Mouse (Mus musculus) frontal cortex, postnatal 36 days (tissue): ENCODE measurements around the gene Cox6b2.
A peak's percentile ranks its signal among the peaks of the same experiment; 100 is the strongest.
"Not testable (repeated sequence)": the region's sequence is repeated elsewhere in the genome, so short reads cannot be mapped to it uniquely, and the experiment has no call there.

Source experiments
- DNase-seq, 2 experiments: peaks; one replicate each; pipeline ENCODE4 v3.0.0; 2022; ENCODE audit warnings: low spot score in 2 of 2

The Cox6b2 gene

DNA sequence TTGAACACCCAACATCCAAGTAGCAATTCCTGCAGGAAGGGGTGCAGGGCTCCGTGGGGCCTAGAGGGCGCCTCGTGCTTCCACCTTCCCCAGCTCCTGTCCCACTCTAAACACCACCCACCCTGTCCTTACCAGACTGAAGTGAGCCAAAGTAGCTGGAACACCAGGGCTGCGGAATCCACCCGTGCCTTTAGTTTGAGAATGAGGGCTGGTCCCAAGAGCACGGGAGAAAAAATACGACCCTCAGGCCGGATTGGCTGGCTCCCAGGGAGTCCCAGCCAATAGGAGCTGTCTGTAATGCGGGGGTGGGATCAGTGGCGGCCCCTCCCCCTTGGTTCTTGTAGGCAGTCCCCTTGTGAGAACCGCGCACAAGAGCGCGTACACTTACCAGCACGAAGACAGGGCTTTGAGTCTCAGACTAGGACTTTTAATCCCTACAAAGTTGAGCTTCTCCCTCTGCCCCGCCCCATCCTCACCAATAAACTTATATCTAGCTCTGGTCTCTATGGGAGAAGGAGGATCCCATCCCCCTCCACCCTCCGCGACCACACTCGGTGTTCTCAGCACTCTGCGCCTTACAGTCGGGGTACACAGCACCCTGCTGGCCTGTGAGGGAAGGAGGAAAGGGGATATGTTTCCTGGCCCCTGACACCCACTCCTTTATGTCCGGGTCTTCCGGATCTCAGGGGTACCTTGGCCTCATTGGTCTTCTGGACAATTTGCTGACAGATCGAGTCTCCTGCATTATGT, at the start of gene Cox6b2:
Gene Cox6b2 (minus strand): TSS at position 274 of the 750 bp plus-strand sequence.
- peak in 1 of 2 experiments; percentile 36 for DNase-seq

DNA sequence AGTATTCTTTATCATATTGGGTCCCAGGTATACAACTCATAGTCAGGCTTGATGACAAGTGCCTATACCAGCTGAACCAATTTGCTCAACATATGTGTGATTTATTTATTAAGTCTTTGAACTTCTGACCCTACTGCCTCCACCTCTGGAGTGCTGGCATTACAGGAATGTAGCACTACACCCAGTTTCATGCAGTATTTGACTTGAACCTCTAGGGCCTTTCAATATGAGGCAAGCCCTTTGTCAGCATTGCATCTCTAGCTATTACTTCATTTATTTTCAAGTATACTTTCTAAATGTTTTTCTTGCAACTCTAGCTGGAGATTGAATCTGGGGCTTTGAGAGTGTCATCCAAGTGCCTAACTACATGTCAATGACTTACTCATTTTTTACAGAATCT, 49.4 kb upstream of the Cox6b2 start:
- DNase-seq, result no peak

DNA sequence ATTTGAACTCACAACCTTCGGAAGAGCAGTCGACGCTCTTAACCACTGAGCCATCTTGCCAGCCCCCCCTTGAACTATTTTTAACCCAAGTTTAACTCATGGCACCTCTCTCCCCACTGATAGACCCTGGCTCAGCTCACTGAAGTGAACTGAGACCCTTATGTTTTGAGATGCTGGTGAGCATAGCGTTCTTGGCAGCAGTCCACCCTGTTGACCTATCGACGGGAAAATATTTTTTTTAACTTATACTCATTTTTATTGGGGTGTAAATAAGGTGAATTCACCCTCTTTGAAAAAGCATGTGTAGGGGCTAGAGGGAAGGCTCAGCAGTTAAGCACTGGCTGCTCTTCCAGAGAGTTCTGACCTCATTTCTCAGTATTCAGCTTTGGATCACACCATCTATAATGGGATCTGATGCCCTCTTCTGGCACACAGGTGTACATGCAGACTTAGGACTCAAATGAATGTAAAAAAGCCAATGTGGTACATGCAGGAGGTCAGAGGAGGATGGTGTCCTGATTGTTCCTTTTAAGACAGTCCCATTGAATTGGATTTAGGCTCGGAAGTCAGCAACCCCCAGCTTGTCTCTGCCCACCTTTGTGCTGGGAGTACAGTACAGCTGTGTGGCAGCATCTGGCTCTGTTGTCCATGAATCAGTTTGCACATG, 43.0 kb upstream of the Cox6b2 start:
- DNase-seq, result peak in 1 of 2 experiments; percentile 44

DNA sequence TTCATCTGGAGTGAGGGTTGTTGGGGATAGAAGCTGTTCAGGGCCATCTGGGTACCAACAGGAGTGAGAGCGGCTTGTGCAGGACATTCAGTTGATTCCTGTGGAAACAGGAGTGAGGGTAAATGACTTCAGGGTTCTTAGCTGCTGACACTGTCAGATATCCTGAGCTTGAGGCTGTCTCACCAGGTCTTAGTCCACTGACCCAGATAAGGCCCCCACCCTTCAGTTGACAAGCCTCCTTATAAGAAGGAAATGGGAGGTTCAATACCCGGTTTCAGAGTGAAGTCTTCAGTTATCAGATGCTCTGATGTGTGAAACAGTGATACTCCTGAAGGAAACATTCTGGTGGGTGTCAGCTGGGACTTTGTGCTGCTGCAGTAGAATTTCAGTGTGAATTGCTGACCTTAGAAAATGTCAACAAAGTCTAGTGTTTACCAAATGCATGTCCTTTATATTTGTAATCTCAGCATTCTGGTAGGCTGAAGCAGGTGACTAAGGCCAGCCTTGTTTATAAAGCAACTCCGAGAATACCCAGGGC, 41.8 kb upstream of the Cox6b2 start:
- no peak for DNase-seq

DNA sequence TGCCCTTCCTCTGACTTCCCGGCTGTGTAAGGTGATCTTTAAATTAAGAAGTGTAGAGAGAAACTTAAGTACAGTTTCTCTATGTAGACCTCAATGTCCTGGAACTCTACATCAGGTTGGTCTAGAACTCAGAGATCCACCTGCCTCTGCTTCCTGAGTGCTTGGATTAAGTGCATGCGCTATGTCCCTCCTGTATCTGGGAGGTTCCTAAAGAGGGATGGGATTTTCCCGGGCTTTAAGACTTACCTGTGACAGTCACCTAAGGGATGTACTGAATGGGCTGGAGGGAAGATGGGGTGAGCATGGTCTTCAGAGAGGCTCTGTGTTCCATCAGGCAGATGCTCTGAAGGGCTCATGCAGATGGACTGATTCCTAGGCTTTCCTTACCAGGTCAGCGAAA, 40.8 kb upstream of the Cox6b2 start:
- no peak for DNase-seq

DNA sequence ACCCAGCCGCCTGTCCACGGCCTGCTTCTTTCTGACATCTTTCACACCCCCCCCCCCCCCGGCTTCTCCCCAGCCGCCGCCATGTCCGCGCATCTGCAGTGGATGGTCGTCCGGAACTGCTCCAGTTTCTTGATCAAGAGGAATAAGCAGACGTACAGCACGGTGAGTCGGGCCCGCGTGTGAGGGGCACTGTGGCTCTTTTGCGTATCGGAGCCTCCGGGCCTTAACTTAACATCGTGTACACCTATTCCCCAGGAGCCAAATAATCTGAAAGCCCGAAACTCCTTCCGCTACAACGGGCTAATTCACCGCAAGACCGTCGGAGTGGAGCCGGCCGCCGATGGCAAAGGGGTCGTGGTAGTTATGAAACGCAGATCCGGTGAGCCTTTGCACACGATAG, 40.4 kb upstream of the Cox6b2 start:
- not testable (repeated sequence) for DNase-seq

DNA sequence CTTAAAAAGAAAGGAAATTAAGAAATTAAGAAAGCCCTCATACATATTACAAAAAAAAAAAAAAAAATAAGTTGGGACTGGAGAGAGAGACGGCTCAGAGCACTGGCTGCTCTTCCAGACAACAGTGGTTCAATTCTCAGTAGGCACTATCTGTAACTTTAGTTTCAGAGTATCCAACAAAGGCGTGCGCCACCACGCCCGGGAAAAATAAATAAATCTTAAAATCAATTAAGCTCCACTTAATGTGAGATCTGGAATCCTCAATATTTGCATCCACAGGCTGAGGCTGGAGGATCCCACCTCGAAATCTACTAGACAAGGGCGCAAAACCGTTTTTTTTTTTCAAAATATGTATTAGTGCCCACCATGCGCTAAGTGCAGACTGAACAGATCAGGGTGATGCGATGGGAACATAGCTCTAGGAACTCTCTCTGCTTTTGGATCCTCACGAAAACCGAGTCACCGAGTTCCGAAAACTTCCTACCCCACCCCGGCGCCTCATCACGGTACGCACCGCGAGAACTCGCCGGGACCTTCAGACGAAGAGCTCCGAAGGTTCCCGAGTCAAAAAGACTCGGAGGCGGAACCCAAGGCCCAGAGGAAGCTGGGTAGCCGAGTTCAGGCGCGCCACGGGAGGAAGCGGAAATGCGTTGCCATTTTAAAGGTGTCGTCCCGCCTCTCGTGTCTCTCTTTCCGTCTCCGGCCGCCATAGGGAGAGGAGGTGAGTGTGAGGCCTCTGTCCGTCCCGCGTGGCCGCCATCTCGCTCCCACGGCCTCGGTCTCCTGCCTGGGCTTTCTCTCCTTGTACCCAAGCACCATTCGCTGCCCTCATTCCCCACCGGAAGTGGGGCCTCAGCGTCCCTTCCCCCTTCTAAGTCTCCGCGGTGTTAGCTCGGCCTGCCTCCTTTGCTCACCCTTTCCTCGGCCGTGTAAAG, 39.7 kb upstream of the Cox6b2 start, which contains the start of gene Rpl28:
Gene Rpl28 (plus strand): TSS at position 597 of the 935 bp plus-strand sequence.
- peak; percentile 95 to 96 for DNase-seq

DNA sequence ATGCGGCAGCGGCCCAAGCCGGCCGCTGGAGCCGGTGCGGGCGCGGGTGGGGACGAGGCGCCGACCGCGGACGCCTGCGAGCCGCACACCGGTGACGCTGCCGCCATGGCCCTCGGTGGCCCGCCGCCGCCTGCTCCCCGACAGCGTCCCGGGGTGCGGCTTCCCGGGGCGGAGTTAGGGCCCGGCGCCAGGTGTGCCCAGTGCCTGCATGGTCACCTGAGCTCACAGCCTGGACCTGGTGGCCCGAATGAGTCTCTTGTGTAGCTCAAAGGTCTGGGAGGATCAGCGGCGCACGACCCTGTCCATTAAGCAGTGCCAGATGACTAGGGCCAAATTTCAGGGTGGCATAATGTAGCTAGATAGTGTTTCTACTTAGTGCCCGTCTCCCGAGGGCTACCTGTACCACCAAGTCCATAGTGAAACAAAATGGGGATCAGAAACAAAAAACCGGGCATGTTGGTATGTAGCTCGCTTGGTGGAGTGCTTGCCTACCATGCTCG, 36.6 kb upstream of the Cox6b2 start, which contains the start of gene Tmem238:
Gene Tmem238 (minus strand): TSS at position 221 of the 500 bp plus-strand sequence.
- DNase-seq, result no peak

DNA sequence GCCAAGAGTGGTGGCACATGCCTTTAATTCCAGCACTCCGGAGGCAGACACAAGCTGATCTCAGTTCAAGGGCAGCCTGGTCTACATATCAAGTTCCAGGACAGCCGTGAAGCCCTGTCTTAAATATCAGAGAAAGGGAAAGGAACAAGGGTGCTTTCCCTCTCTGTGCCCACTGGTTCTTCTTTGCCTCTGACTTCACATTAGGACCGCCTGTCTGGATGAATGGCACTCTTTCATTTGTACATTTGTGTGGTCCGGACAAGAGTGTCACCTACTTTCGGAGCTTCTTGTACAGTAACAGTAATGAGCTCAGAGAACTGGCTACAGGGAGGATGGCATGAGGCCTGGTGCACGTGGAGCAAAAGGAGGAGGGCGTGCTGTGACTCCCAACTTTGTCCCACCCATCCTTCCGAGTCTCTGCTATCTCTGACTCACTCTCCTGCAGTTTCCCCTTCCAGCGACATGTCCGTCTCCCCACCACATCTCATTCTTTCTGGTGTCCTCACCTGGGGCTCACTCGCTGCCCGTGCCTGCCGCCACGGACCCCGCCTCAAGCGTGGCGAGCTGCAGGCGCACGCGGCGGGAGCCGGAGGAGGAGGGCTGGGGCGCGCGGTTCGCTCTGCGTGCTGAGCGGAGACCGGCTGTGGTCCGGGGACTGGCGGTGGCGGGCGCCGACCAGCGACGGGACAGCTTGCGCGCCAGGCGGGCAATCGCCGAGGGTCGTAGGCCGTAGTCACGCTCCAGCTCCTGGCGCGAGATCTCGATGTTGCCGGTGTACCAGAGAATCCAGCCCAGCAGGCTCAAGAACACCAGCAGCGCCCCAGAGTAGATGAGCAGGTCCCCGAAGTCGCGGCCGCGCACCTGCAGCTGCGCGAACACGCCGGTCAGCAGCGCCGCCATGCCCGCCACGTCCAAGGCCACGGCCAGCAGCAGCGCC, 35.9 kb upstream of the Cox6b2 start:
- peak; percentile 52 to 57 for DNase-seq

DNA sequence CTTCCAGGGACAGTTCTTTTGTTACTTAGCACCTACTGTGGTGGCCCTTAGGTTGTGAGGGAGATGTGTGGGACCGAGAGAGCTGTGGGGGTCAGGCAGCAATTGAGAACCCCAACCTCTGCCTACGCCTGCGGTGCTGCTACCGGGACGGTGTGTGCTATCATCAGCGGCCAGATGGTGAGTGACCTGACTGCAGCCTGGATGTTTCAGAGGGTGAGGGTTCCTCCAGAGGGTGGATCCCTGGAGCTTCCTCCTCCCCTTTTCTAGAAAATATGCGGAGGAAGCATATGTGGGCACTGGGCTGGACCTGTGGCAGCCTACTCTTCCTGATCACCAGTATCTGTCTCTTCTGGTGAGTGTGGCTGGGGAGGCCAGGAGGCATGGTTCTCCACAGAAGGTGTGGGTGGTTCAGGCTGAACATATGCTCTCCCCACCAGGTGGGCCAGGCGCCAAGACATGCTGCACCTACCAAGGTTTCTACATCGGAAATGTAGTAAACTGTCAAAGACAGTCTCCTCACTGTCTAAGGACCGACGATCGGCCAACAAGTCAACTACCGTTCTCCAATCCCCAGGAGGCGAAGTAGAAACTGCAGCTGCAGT, 30.9 kb upstream of the Cox6b2 start:
- peak; percentile 43 to 47 for DNase-seq

DNA sequence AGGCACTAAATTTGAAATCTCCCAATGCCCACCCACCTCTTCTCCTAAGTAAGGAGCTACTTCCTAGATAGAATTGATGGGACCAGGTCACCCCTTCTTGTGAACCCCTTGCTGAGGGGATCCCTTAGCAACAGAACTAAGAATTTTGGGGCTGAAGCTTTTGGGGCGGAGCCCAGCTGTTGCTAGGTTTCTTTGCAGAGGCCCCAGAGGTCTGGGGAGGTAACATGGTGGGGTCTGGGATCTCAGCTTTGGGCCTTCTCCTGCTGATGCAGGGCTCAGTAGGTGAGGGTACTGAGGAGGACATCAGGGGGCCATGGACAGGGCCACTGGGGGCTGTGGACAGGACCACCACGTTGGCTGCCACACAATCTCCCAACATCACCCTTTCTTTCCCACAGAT, 29.9 kb upstream of the Cox6b2 start, which contains the start of the genes Il11 and Tmem190:
Gene Il11 (minus strand): TSS at position 101 of the 400 bp plus-strand sequence.
Gene Tmem190 (plus strand): TSS at position 179 of the 400 bp plus-strand sequence.
- no peak for DNase-seq

DNA sequence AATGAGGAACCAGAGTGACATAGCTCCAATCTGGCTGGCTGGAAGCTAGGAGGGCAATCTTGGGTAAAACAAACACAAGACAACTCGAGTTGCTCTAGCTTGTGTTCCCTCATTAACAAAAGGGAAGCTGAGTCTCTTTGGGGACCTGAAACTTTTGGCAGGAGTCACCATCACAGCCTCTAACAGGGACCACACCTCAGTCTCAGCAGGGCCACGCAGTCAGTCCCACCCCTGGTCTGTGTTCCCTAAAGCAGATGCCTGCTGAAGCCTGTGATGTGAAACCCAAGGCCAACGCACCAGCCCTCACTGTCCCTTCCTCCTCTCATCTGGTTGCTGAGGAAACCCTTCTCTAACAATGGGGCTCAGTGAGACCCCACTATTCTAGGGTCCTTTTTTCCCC, 29.2 kb upstream of the Cox6b2 start:
- DNase-seq, result no peak

DNA sequence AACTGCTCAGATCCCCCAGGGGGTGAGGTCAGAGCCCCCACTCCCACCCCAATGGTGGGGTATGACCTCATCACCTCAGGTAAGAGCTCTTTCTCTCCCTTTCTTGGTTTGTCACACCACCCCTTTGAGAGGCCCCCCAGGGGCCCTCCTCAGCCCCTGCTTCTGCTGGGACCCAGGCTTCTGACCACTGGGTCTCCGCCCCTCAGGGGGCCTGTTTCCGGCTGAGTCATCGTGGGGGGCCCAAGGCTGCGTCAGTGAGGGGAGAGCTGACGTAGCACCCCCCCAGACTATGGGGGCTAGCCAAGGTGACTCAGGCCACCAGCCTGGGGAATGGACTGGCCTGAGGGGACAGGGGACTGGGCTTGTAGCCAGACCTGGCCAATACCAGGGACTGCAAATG, 27.0 kb upstream of the Cox6b2 start:
- no peak for DNase-seq

DNA sequence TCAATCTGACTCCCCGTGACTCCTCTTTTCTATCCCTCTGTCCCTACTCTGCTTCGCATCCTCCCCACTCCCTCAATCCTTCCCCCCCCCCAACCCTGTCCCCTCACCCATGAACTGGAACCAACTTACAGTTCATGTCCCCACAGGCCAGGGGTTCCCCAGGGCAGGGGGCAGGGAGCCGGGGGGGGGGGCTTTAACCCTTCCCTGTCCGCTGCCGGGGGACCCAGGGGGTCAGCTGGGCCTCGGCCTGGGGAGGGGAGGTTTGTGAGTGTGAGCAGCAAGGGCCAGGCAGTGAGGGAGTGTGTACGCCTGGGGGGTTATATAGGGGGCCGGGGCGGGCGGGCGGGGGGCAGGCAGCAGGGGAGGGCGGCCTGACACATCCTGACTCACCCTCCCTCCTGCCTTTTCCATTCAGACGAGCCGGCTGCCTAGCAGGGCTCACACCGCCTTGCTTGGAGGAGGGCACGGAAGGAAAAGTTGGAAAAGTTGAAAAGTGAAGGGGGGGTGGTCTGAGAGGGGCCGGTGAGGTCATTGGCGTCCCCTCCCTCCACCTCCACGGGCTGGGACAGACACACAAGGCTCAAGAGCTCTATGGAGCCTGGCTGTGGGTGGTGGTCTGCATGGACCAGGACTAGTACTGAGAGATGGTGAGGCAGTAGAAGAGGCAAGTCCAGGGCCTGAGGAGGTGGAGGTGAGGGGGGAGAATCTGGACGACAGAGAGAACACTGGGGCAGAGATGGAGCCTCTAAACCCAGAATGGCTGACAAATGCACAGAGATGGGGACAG, 25.1 kb upstream of the Cox6b2 start:
- DNase-seq, result no peak

DNA sequence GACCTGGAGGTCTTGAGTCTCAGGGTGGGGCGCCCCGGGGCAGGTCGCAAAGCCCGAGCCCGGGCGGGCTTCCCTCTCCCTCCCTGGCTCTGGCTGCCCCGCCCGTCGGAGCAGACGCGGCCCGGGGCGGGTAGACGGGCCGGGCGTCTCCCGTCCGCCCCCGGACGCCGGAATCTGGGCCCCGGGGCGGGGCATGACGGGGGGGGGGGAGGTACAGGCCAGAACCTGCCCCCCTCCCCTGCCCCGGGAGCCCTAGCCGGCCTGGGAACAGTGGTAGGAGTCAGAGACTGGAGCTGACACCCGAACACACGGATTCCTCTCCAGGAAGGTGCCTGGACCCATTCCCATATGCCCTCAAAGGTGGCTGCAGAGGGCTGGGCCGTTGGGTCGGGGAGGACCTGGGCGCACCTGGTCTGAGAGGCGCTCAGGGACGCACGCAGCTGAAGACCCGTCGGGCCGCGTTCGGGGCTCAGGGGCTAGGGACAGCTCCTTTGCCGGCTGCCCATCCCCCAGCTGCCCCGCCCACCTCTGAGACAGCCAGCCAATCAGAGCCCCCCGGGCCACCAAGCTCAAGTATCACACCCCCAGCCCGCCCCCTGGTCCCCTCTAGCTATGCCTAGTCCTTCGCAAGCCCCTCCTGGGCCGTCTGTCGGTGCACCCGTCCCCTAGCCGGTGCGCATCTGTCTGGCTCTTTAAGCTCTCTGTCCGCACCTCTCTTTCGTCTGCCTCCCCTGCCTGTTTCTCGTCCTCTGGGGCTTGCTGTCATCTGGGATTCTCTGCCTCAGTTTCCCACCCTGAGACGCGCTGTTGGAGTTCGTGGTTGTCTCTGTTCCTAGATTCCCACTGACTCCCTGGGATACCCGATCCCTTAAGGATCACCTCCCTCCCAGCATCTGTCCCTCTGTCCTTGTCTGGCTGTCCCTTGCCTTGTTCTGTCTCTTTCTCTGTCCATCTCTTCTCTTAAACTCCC, 24.3 kb upstream of the Cox6b2 start:
- DNase-seq, result no peak

DNA sequence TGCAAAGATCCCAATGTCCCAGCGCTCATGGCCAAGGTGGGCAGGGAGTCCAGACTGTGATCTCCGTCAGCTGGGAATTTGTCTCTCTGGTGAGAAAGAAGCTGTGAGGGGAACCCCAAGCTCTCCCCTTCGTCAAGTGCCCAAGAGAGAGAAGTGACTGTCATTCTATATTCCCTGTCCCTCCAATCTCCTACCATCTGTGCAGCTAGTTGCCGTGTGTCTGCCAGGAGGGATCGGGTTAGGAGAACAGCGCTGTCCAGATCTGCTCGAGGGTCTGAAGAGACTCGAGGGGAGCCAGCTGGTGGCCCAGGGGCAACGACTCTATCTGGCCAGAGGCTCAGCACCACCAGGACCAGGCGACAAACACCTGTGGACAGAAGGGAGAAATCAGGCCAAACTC, 23.2 kb upstream of the Cox6b2 start:
- no peak for DNase-seq

DNA sequence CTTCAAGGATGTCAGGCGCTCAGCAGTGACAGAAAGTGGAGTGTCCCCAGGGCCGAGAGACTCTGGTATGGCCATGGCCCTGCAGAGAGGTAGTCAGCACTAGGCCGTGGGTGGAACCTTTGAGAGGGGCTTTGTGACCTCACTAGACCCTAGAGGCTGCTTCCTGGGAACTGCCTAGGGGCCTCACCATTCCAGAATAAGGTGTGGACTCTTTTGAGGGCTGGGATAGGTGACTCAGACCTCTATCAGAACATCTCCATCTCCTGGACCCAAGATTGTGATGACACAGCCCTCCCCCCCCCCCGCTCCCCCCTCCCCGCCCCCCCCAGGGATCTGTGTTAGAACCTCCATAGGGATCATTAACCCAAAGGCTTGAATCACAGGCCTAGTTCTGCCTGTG, 18.3 kb upstream of the Cox6b2 start, which contains the start of gene Fam71e2:
Gene Fam71e2 (minus strand): TSS at position 101 of the 400 bp plus-strand sequence.
- no peak for DNase-seq
